Mouse (Mus musculus) lung, adult 18-20 months (tissue): ENCODE results near the gene Rere.
"Not testable (repeated sequence)": the region's sequence is repeated elsewhere in the genome, so short reads cannot be mapped to it uniquely, and the experiment has no call there.

Source experiments
- DNase-seq, 2 experiments: peaks; one replicate each; pipeline ENCODE4 v3.0.0; 2022; ENCODE audit warnings: mixed read lengths in 2 of 2

Gene Rere

GRCm38 (mm10) chr4:150255181-150255580 is 26.3 kb upstream of the Rere start:
- no peak for DNase-seq

GRCm38 (mm10) chr4:150257252-150258204 is 23.9 kb upstream of the Rere start:
- DNase-seq = peak; percentile 84 to 88

GRCm38 (mm10) chr4:150258388-150258787 is 23.1 kb upstream of the Rere start:
- DNase-seq = no peak

- DNase-seq = no peak
Observed at GRCm38 (mm10) chr4:150259577-150259976, 21.9 kb upstream of the Rere start.

GRCm38 (mm10) chr4:150260111-150260510 is 21.3 kb upstream of the Rere start:
- no peak for DNase-seq

GRCm38 (mm10) chr4:150260745-150261144 is 20.7 kb upstream of the Rere start:
- DNase-seq = peak in 1 of 2 experiments; percentile 14

- DNase-seq = no peak
Observed at GRCm38 (mm10) chr4:150262301-150262700, 19.1 kb upstream of the Rere start.

- DNase-seq = peak; percentile 34 to 46
Observed at GRCm38 (mm10) chr4:150264903-150265302, 16.5 kb upstream of the Rere start.

- DNase-seq = no peak
Observed at GRCm38 (mm10) chr4:150265471-150265870, 16.0 kb upstream of the Rere start.

GRCm38 (mm10) chr4:150266655-150267223 is 14.7 kb upstream of the Rere start:
- DNase-seq = peak; percentile 75 to 80

GRCm38 (mm10) chr4:150268674-150269653 is 12.5 kb upstream of the Rere start:
- no peak for DNase-seq

- DNase-seq = no peak
Observed at GRCm38 (mm10) chr4:150269679-150270078, 11.8 kb upstream of the Rere start.

GRCm38 (mm10) chr4:150270718-150271117 is 10.7 kb upstream of the Rere start:
- not testable (repeated sequence) for DNase-seq

GRCm38 (mm10) chr4:150272725-150273124 is 8.7 kb upstream of the Rere start:
- peak; percentile 63 to 76 for DNase-seq

GRCm38 (mm10) chr4:150275531-150275930 is 5.9 kb upstream of the Rere start:
- no peak for DNase-seq

- DNase-seq = not testable (repeated sequence)
Observed at GRCm38 (mm10) chr4:150279336-150279735, 2.1 kb upstream of the Rere start.

- DNase-seq = no peak
Observed at GRCm38 (mm10) chr4:150280002-150280401, 1.4 kb upstream of the Rere start.

- no peak for DNase-seq
Observed at GRCm38 (mm10) chr4:150280459-150280858, 987 bp upstream of the Rere start.

- peak; percentile 63 to 67 for DNase-seq
Observed at GRCm38 (mm10) chr4:150281891-150282630, 615 bp downstream of the Rere start.

GRCm38 (mm10) chr4:150282631-150283334 is 1.3 kb downstream of the Rere start:
- no peak for DNase-seq

- DNase-seq = no peak
Observed at GRCm38 (mm10) chr4:150283335-150283638, 1.8 kb downstream of the Rere start.

GRCm38 (mm10) chr4:150283993-150284392 is 2.5 kb downstream of the Rere start:
- DNase-seq = no peak
